Mouse (Mus musculus) cerebellum, postnatal 36 days (tissue): ENCODE results near the gene P2ry13.

Source experiments
- DNase-seq, 2 experiments: peaks; one replicate each; pipeline ENCODE4 v3.0.0; 2021 to 2022; ENCODE audit warnings: mixed read lengths in 2 of 2

P2ry13 gene

DNA sequence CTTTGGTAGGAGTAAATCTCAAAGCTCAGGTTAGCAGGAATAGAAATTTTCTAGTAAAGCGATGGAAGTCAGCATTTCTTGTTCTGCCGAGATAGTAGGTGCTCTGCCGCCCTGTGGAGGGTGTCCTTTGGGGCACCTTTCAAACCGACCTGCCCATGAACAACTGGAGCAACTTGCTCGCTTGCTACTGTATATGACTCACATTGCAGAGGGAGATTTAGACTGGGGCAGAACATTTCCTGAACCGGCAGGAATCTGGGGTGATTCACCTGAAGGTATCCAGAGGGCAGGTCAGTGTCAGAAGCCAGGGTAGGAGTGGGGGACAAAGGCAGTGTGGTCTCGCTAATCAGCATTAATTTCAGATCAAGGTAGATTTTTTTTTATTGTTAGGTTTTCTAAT is 15.7 kb downstream of the P2ry13 start, which contains the start of gene Gpr87:
TSS of gene Gpr87 (minus strand) at position 167 of the 400 bp plus-strand sequence.
- no peak for DNase-seq

DNA sequence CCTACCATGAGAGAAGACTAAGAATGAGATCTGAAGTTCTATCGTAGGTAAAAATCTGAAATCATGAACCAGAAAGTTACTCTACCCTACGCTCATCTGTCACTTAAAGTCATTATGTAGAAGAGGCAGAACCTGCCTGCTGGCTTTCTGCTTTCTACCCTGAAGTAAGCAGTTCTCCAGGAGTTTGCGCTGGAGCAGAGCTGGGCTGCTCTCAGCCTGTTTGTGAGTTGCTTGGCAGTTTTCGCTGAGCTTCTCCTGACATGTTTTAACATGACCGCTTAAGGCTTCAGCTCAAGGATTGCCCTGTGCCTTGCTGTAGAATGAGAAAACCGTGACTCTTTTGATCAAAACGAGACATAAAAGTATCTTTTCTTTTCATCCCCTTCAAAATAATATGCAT is 16.6 kb downstream of the P2ry13 start:
- no peak for DNase-seq

DNA sequence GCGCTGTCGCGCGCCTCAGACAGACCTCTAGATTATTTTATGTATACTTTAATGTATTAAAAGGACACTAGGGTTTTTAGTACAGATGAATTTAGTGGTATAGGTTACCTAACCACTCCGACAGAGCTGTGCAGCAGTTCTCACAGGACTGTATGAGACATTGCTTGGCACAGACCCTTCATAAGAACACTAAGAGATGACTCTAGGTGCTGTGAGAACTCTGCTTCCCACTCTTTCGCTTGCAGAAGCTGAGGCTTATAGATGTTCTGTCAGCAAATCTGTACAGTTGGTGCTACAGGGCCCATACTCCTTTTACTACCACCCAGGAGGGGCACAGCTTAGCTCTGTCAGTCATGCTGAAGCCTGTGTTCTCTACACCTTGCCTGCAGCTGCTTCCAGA is 19.0 kb downstream of the P2ry13 start:
- no peak for DNase-seq

DNA sequence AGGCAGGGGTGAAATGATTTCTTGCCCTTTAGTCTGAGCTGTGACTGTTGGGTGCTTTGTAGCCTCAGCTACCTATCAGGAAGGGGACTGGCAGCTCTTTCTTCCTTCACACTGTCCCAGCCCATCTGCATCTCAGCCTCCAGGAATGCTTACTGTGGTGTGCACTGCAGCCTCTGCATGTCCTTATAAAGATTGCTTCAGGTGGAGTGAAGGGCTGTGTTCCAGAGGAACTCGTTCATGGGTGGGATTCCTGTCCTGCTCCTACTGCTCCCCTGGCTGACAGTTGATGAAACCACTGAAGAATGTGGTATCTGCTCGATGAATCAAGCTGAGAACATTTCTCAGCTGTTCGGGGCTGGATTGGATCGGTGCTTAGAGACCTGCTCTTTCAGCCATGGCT is 23.3 kb downstream of the P2ry13 start:
- no peak for DNase-seq

DNA sequence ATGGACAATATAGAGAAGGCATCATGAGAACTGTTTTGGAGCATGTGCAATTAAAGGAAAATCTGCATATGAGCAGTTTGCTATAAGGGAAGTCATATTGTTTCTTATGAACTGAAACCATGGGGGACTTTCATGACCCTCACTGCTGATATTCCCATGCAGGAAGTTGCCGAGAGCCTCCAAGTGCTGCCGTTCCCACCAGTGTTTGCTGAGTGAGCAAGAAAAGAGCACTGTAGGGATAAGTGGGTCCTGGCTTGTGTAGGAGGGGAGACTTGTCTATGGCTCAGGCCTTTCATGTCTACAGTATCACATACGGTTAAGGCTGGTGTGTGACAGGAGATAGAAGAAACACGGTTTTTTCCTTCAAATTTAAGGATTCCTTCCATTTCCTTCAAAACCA is 25.0 kb downstream of the P2ry13 start:
- no peak for DNase-seq

DNA sequence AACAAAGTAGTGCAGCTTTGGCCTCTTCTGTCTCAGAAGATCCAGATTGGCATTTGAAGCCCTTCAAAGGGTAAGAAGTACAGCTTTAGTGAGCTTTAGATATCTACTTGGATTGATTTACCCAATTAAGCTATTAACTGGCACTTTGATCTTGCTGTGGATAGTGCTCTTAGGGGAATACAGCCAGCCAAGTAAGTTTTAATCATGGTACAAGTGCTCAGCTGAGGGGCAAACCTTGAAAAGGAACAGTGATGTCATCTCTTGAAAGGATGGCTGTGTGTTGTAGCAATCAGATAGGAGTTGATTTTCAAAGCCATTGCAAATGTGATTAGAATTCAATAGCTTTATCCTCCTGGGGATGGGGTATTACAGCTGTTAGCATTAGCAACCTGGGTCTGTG is 28.6 kb downstream of the P2ry13 start:
- DNase-seq = no peak

DNA sequence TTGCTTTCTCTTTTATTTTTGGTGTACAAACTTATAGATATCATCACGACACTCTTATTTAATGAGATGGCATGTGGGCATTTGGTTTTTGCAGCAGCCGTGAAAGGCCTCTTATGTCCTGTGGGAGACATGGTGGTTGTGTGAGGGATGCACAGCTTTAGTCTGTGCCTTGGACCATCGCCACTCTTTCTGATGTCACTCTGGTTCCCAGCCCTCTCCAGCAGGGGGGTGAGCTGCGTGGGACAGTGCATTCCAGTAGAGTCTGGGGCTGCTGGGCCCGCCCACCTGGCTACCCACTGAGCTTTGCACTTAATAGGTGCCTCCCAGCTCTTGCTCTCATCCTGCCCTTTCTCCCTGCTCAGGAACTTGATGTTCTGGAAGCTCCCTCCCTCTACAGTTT is 29.5 kb downstream of the P2ry13 start:
- DNase-seq = peak; percentile 28 to 32

DNA sequence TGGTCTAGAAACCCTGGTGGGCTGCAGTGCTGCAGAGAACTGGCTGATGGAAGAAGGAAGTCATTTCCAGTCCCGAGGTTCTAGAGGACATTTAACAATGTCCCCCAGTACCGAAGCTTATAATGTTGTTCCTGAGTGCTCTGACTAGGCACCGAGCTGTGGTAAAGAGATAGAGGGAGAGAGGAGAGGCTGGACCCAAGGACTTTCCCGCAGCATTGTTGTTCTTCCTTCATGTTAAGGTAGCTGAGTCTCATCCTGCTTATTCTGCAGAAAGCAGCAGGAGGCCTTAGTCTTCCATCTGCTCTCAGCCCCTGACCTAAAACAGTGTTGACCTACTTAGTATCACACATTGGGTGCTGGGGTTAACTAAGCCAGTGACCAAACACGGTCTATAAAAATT is 33.8 kb downstream of the P2ry13 start:
- DNase-seq = peak; percentile 73 to 80

DNA sequence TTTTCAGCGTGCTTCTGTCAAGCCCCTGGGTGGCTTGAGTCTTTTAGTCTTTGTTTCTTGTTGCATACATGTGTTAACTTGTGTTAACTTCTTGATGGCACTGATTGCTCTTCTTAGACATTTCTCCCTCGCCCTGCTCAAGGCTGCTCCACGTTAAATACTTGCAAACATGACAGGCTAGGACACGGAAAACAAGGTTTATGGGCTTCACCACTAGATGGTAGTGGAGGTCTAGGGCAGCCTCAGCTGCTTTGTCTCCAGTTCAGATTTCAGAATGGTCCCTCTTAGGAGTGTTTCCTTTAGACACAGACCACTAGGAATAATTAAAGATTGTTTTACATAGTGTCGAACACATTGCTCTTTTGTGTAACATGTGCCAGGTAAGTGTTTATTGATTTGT is 35.4 kb downstream of the P2ry13 start:
- DNase-seq = peak; percentile 68 to 77

DNA sequence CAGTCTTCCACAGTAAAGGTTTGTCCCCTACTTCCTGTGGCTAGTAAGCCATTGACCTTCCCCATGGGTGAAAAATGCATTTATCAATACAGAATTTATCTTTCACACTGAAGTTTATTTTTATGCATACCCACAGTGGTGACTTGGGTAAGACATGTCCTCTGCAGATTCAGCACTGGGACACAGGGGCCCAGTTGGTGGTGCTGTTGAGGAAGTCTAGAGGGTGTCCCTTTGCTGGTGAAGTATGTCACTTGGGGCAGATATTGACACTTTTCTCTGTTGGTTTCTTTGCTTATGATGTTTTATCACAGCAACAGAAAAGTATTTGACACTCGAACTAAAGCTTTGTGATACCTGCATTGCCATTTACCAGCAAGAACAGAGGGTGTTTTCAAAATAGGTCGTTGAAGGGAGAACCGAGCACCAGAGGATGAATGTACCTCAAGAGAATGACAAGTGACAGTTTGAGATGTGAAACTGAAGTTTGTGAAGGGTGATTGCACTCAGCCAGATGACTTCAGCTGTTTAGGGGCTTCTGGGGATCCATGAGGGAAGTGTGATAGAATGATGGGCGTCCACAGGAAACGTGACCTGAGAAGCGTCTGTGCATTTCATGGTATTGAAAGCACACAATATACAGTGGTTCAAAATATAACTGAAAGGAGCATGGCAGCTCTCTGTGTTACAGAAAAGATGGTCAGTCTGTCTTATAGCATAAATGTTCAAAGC is 36.1 kb downstream of the P2ry13 start:
- no peak for DNase-seq

DNA sequence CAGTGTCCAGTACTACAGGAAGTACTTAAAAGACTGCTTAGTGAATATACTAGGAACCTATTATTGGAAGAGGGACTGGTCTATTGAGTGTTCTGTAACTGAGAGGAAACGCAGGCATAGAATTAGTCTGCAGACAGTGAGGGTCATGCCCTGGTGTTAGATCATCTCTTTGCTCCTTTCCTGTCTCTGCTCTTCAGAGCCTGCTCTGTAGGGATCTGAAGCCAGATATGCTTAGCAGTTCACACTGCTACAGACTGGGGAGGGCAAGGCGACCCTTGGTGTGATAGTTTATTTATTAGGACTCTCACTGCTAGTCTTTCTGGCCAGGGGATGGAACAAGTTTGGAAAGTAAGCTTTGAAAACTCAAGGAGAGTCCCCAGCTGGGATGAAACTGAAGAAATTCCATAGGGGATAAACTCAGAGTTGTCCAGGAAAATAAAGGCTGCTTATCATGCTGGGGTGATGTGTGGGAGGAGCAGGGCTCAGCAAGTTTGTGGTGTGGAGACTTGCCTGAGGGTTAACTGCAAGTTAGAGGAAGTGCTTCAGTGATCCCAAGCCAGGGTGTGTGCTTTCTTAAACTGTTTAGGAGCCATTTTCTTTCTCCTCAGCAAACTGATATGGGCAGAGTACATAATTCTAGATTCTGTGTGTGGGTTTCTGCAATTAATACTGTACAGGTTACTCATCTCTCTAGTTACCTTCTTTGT is 40.6 kb downstream of the P2ry13 start:
- DNase-seq = no peak

DNA sequence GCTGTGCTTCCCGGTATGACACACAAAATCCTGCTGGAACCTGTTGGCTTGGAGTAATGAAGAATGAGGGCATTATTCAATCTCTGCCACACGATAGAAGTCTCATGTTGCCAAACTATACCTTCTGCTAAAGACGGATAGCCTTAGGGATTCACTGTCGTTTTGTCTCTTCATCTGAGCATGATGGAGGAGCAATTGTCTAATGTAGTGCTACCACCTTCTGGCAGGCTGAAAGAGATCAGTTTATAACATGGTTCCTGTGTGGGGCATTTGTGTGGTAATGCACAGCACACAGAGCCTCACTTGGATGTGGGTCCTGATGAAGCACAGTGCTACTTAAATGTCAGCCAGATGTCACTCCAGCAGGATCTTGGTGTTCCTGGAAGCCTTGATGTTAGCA is 41.5 kb downstream of the P2ry13 start:
- no peak for DNase-seq

DNA sequence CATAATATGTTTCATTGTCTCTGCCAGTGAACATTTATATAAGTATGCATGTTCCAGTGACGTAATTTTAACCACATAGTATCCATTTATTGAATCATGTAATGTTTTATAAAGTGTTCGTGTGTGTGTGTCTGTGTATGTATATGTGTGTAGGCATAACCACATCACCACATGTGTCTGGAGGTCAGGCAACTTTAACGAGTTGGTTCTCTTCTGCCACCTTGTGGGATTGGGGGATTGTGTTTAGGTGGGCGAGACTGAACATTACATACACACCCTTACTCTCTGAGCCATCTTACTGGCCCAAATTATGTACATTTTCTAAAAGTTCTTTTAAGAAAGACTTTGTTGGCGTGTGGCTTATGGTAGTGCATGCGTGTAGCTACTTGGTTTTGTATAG is 42.2 kb downstream of the P2ry13 start:
- DNase-seq = no peak

DNA sequence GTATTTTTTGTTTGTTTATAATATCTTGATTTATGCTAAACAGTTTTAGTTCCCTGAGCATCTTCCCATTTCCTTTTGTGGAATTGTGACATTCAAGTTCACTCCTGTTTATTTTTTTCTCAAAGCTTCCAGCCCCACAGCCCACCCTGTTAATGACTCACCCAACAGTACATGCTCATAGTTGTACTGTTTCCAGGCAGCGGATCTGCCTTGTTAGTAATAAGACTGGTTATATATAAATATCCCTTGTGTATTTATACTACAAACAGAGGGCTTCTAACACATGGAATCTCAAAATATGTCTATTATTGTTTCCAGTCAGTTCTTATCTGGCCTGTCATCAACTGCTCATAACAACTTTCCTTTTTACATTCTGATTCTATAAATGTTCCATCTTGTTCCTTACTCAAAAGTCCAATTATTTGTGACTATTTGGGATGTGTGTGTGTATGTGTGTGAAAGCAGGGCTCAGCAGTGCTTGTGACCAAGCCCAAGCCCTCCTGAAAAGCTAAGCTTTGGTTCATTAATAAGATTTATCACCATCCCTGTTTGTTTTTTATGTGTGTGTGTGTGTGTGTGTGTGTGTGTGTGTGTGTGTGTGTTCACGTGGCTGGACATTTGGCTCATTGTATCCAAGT is 43.1 kb downstream of the P2ry13 start:
- no peak for DNase-seq

DNA sequence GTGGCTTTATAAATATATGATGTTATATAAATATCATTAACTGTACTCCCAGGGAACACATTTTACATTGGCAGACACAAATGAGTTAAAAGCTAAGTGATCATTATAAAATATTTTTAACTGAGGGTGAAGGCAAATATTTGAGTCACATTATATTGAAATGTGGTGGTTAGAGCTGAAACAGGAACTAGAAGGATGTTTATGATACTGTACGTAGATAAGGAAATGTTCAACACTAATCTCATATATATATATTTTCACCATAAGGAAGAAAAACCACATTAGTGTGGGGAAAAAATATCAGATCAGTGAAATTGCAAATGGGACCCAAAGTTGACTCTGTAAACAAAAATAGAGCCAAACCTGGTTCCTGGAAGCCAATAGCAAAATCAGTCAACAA is 50.2 kb downstream of the P2ry13 start:
- DNase-seq = no peak
